In genomic region chr2:71461589-71461988, GRCm38 (mm10) we compare ENCODE assay signal across 14 mouse cellular contexts. TPM values are rescaled to one million over a fixed set of nuclear protein-coding genes. Genes with fewer than 3 reads are reported as not detected.
A peak's percentile ranks its signal among the peaks of the same experiment; 100 is the strongest.
DNase-seq lines count a peak whose midpoint lies in the region; ATAC-seq and TF ChIP-seq lines count a peak whose summit lies in the region.
"Had no signal": no experiment of that assay in that cellular context is flagged by ENCODE, and none has a peak within 500 bp of the region (broad histone marks: within the 10 kb centered on the region; RNA-seq: fewer than 3 reads in every experiment).

No protein-coding gene starts in this region.

- H3K36me3 ChIP-seq in intestine, embryonic 15.5 days, result no peaks in the 10 kb centered on the region
- no peaks in the 10 kb centered on the region for H3K36me3 ChIP-seq in intestine, postnatal 0 days (ENCODE audit: control insufficient read depth, insufficient read depth)
- H3K36me3 ChIP-seq in liver, embryonic 11.5 days (ENCODE audit: control insufficient read depth, insufficient read depth, low read length), result no peaks in the 10 kb centered on the region
- H3K36me3 ChIP-seq in stomach, embryonic 15.5 days, result no peaks in the 10 kb centered on the region
- H3K36me3 ChIP-seq in forebrain, embryonic 12.5 days (replicated peaks), result no peaks in the 10 kb centered on the region
- H3K36me3 ChIP-seq: limb, embryonic 10.5 days had no signal

- H3K4me3 ChIP-seq in intestine, embryonic 15.5 days (replicated peaks), result no peak overlapping the region
- H3K4me3 ChIP-seq in intestine, postnatal 0 days (ENCODE audit: low read depth, low read length), result no peak overlapping the region
- 0 out of 2 replicates have a peak overlapping the region, but pooled peaks have one; percentile 22 for H3K4me3 ChIP-seq in liver, embryonic 11.5 days (ENCODE audit: low read depth, low read length)
- no peak overlapping the region for H3K4me3 ChIP-seq in stomach, embryonic 15.5 days (replicated peaks)
- no peak overlapping the region for H3K4me3 ChIP-seq in forebrain, embryonic 12.5 days (replicated peaks)
- H3K4me3 ChIP-seq: limb, embryonic 10.5 days had no signal

- H3K9me3 ChIP-seq in intestine, embryonic 15.5 days, result no peaks in the 10 kb centered on the region
- H3K9me3 ChIP-seq in intestine, postnatal 0 days (ENCODE audit: control insufficient read depth), result no peaks in the 10 kb centered on the region
- H3K9me3 ChIP-seq in liver, embryonic 11.5 days (ENCODE audit: control insufficient read depth, low read length), result no peaks in the 10 kb centered on the region
- H3K9me3 ChIP-seq in stomach, embryonic 15.5 days, result no peaks in the 10 kb centered on the region
- H3K9me3 ChIP-seq in forebrain, embryonic 12.5 days, result no peaks in the 10 kb centered on the region
- H3K9me3 ChIP-seq: limb, embryonic 10.5 days had no signal

- peak; percentile 36 for DNase-seq in c-Kit-positive CD71-negative TER-119-negative erythroid progenitor cells, embryonic 14.5 days (ENCODE audit: low read depth)
- DNase-seq in liver, embryonic 11.5 days (ENCODE audit: low spot score), result peak; percentile 69
- DNase-seq in right cerebral cortex, postnatal 14 days, result no peak
- DNase-seq: cerebellum, adult 8-10 months; embryo, embryonic 11 days; gastrocnemius, postnatal 14 days; heart, postnatal 14 days; kidney, postnatal 14 days; thymus, postnatal 36 days had no signal

- H3K4me1 ChIP-seq in intestine, embryonic 15.5 days (replicated peaks), result no peaks in the 10 kb centered on the region
- no peaks in the 10 kb centered on the region for H3K4me1 ChIP-seq in intestine, postnatal 0 days (replicated peaks; ENCODE audit: control insufficient read depth, insufficient read depth, low read length)
- peaks cover 30% of the 10 kb centered on the region for H3K4me1 ChIP-seq in liver, embryonic 11.5 days (replicated peaks; ENCODE audit: control insufficient read depth, insufficient read depth, low read length)
- H3K4me1 ChIP-seq in stomach, embryonic 15.5 days, result no peaks in the 10 kb centered on the region
- peaks cover 12% of the 10 kb centered on the region for H3K4me1 ChIP-seq in forebrain, embryonic 12.5 days

- H3K27me3 ChIP-seq in intestine, embryonic 15.5 days (replicated peaks), result no peaks in the 10 kb centered on the region
- no peaks in the 10 kb centered on the region for H3K27me3 ChIP-seq in intestine, postnatal 0 days (replicated peaks; ENCODE audit: control insufficient read depth, insufficient read depth, low read length)
- no peaks in the 10 kb centered on the region for H3K27me3 ChIP-seq in liver, embryonic 11.5 days (replicated peaks; ENCODE audit: control insufficient read depth, insufficient read depth, low read length)
- no peaks in the 10 kb centered on the region for H3K27me3 ChIP-seq in stomach, embryonic 15.5 days (replicated peaks)
- no peaks in the 10 kb centered on the region for H3K27me3 ChIP-seq in forebrain, embryonic 12.5 days

- 51% methylated on average over 7 of the region's 7 CpGs for WGBS in intestine, embryonic 15.5 days
- WGBS in intestine, postnatal 0 days, result 76% methylated on average over 7 of the region's 7 CpGs
- 32% methylated on average over 7 of the region's 7 CpGs for WGBS in liver, embryonic 11.5 days
- WGBS in stomach, embryonic 15.5 days, result 62% methylated on average over 7 of the region's 7 CpGs
- 63% methylated on average over 7 of the region's 7 CpGs for WGBS in forebrain, embryonic 12.5 days

- TF ChIP-seq CTCF in intestine, postnatal 0 days (IDR thresholded peaks at IDR 0.05; ENCODE audit: low read depth), result no peak

- no peak overlapping the region for H3K27ac ChIP-seq in intestine, embryonic 15.5 days
- H3K27ac ChIP-seq in intestine, postnatal 0 days (ENCODE audit: low read depth, low read length), result no peak overlapping the region
- peak overlapping the region; percentile 87 for H3K27ac ChIP-seq in liver, embryonic 11.5 days (ENCODE audit: low read depth, low read length)
- H3K27ac ChIP-seq in stomach, embryonic 15.5 days, result no peak overlapping the region
- H3K27ac ChIP-seq in forebrain, embryonic 12.5 days, result no peak overlapping the region
- H3K27ac ChIP-seq: limb, embryonic 10.5 days had no signal

- no peak overlapping the region for H3K9ac ChIP-seq in intestine, embryonic 15.5 days
- H3K9ac ChIP-seq in intestine, postnatal 0 days (ENCODE audit: low read depth, low read length), result no peak overlapping the region
- peak overlapping the region; percentile 57 for H3K9ac ChIP-seq in liver, embryonic 11.5 days (ENCODE audit: low read depth, low read length)
- no peak overlapping the region for H3K9ac ChIP-seq in stomach, embryonic 15.5 days
- H3K9ac ChIP-seq in forebrain, embryonic 12.5 days, result no peak overlapping the region

- no peak overlapping the region for H3K4me2 ChIP-seq in intestine, embryonic 15.5 days (replicated peaks)
- no peak overlapping the region for H3K4me2 ChIP-seq in intestine, postnatal 0 days (replicated peaks; ENCODE audit: low read depth)
- H3K4me2 ChIP-seq in liver, embryonic 11.5 days, result peak overlapping the region; percentile 60
- H3K4me2 ChIP-seq in stomach, embryonic 15.5 days, result no peak overlapping the region
- H3K4me2 ChIP-seq in forebrain, embryonic 12.5 days, result no peak overlapping the region

- peak; percentile 71; the same call in 1 of the 2 replicates for ATAC-seq in intestine, embryonic 15.5 days
- ATAC-seq in intestine, postnatal 0 days, result no peak
- peak; percentile 100 for ATAC-seq in liver, embryonic 11.5 days (replicated peaks; ENCODE audit: low FRiP score)
- ATAC-seq in stomach, embryonic 15.5 days (ENCODE audit: insufficient read depth, low FRiP score, low read depth), result peak; percentile 96
- ATAC-seq in forebrain, embryonic 12.5 days (ENCODE audit: low FRiP score), result no peak

RNA-seq across cellular contexts. Expression of gene Metap1d, which starts 8.5 kb away (rescaled TPM):
- polyA plus RNA-seq in intestine, embryonic 15.5 days (2015; fragmentation: Nextera tagmentation; extraction: Ambion mirVana), result 31.9 and 32.9 TPM in 2 replicates
- 13.5 and 15.6 TPM in 2 replicates for polyA plus RNA-seq in intestine, postnatal 0 days (2015; fragmentation: Nextera tagmentation; extraction: Ambion mirVana)
- 35.7 and 37.7 TPM in 2 replicates for polyA plus RNA-seq in liver, embryonic 11.5 days (2014; fragmentation: Nextera tagmentation; extraction: Ambion mirVana)
- polyA plus RNA-seq in stomach, embryonic 15.5 days (2015; fragmentation: Nextera tagmentation; extraction: Ambion mirVana), result 35.6 and 37.4 TPM in 2 replicates
- 41.2 and 42.9 TPM in 2 replicates for polyA plus RNA-seq in forebrain, embryonic 12.5 days (2016; fragmentation: Nextera tagmentation; extraction: Ambion mirVana)

Comparison
In these comparisons a context has a peak if more than half of its experiments do, and no peak if none do; other contexts are left out.
1. ATAC-seq: peak in intestine, embryonic 15.5 days (single experiment), liver, embryonic 11.5 days (single experiment) and stomach, embryonic 15.5 days (single experiment); none in intestine, postnatal 0 days (single experiment) and forebrain, embryonic 12.5 days (single experiment).